ENCODE assay signal across 29 mouse cellular contexts in the genomic region with DNA sequence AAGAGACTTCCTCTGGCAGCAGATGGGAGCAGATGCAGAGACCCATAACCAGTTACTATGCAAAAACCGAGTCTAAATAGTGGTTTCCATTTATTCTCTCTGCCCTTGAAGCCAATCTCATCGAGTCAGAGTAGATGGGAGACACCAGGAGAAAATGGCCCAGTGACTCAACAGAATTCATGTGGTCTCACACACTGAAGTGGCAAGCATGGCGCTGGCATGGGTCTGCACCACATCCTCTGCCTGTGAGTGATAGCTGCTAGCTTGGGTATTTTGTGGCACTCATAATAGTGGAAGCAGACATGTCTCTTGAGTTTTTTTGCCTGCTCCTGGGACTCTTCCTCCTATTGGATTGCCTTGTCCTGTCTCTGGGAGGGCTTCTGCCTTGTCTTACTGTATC.
A peak's percentile ranks its signal among the peaks of the same experiment; 100 is the strongest.
DNase-seq lines count a peak whose midpoint lies in the region; ATAC-seq lines count a peak whose summit lies in the region.
"Had no signal": no experiment of that assay in that cellular context is flagged by ENCODE, and none has a peak within 500 bp of the region (broad histone marks: within the 10 kb centered on the region; RNA-seq: fewer than 3 reads in every experiment).

No protein-coding gene starts in this region.

- DNase-seq in 416B (ENCODE audit: low read depth): peak; percentile 79
- no peak for DNase-seq in kidney, postnatal 10 days
- no peak for DNase-seq in testis, postnatal 14 days (ENCODE audit: low spot score)
- DNase-seq: adrenal gland, adult 8-10 months; adrenal gland, postnatal 14 days; adrenal gland, postnatal 36 days; B cell, adult 2 months; cerebellum, adult 11-12 months; cerebellum, adult 2 months; cerebellum, adult 9-10 months; cerebellum, postnatal 10 days; cerebellum, postnatal 25 days; embryo, embryonic 11 days had no signal

- H3K36me3 ChIP-seq in megakaryocyte, embryonic 14.5 days (replicated peaks; ENCODE audit: low read length): no peaks in the 10 kb centered on the region
- H3K36me3 ChIP-seq: embryonic facial prominence, embryonic 13.5 days; embryonic facial prominence, embryonic 15.5 days; forebrain, embryonic 10.5 days; forebrain, embryonic 12.5 days; G1E had no signal

- peak overlapping the region; percentile 78 for H3K4me3 ChIP-seq in megakaryocyte, embryonic 14.5 days (replicated peaks)
- H3K4me3 ChIP-seq: embryonic facial prominence, embryonic 13.5 days; embryonic facial prominence, embryonic 15.5 days; erythroblast, embryonic 14.5 days; forebrain, embryonic 10.5 days; forebrain, embryonic 12.5 days had no signal

- no peaks in the 10 kb centered on the region for H3K9me3 ChIP-seq in megakaryocyte, embryonic 14.5 days
- H3K9me3 ChIP-seq: embryonic facial prominence, embryonic 13.5 days; embryonic facial prominence, embryonic 15.5 days; forebrain, embryonic 10.5 days; forebrain, embryonic 12.5 days; G1E had no signal

- no peak for ATAC-seq in megakaryocyte, adult 5-6 weeks (ENCODE audit: poor library complexity, severe bottlenecking)
- peak; percentile 90 for ATAC-seq in common myeloid progenitor, adult 5-6 weeks (replicated peaks; ENCODE audit: low read depth, poor library complexity, severe bottlenecking)
- peak; percentile 60 for ATAC-seq in megakaryocyte progenitor cell, adult 5-6 weeks (replicated peaks; ENCODE audit: poor library complexity)
- ATAC-seq: activated CD4-positive, CD25-positive, alpha-beta regulatory T cell, adult 4 months; CD4-positive, CD25-positive, alpha-beta regulatory T cell, adult 4 months; forebrain, embryonic 14.5 days; forebrain, embryonic 16.5 days; Patski had no signal

- no peaks in the 10 kb centered on the region for H3K27me3 ChIP-seq in megakaryocyte, embryonic 14.5 days (replicated peaks)
- H3K27me3 ChIP-seq: CH12.LX; embryonic facial prominence, embryonic 13.5 days; embryonic facial prominence, embryonic 15.5 days; forebrain, embryonic 12.5 days had no signal

- H3K4me1 ChIP-seq in megakaryocyte, embryonic 14.5 days: peaks cover 15% of the 10 kb centered on the region
- H3K4me1 ChIP-seq: embryonic facial prominence, embryonic 13.5 days; embryonic facial prominence, embryonic 15.5 days; forebrain, embryonic 10.5 days; forebrain, embryonic 12.5 days had no signal
